Mouse (Mus musculus): Measurements from ENCODE around the gene Lmx1b.

- TF ChIP-seq POLR2A (IDR thresholded peaks at IDR 0.05; ENCODE audit: insufficient read length, low read depth) (no peak), MYOD1 (IDR thresholded peaks at IDR 0.05; ENCODE audit: control insufficient read depth in 1 of 3, insufficient read length in 2 of 3, low read depth in 2 of 3) (no peak), USF1 (IDR thresholded peaks at IDR 0.05; ENCODE audit: low read depth) (no peak), REST (IDR thresholded peaks at IDR 0.05; ENCODE audit: insufficient read depth, insufficient read length) (no peak)
These were observed 6.4 kb downstream of the Lmx1b start for GRCm38 (mm10) chr2:33633955-33634354.

Measured in myocyte (in vitro differentiated cells).